Mouse (Mus musculus): Measurements from ENCODE around the gene Six3.

The Six3 gene

DNA sequence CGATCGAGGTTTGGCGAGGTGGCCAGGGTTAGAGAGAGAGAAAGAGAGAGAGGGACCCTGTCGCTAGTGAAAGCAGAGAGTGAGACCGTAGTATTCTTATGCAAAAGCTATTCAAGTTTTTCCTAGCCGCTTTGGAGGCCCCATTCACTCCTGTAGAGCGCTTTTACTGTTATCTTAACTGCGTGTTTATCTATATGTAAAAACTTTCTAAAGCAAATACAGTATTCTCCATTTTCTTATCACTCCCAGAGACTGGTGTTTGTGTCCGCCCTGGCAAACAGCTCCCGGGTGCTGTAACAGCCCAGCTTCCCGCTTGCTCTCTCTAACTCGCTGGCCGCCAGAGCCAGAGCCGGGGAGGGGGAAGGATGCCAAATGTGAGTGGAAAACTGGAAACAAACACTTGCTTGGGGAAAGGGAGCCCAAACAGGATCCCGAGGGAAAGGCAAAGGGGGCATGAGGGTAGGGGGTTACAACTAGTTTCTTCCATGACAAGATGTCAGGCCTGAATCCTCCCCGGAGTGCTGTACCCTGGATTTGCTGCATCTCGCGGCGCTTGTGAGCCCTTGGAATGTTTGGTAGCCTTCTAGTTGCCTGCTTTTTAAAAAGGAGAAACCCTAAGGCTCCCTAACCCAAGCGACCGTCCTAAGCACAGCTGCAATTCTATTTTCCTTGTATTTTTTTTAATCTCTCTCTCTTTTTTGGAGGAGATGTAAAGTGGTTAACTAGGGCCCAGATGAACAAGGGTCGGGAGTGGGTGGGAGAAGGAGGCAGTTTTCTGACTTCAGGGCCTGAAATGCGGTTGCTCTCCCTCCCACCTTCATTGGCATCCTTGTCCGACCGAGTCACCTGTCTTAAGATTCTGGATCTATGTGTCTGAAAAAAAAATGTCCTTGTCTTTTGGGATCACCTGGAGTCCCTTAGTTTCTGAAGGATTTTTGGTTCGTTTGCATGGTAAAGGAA lies 11.9 kb downstream of the Six3 start:
- DNase-seq (ENCODE audit: low read depth, low spot score): no peak

DNA sequence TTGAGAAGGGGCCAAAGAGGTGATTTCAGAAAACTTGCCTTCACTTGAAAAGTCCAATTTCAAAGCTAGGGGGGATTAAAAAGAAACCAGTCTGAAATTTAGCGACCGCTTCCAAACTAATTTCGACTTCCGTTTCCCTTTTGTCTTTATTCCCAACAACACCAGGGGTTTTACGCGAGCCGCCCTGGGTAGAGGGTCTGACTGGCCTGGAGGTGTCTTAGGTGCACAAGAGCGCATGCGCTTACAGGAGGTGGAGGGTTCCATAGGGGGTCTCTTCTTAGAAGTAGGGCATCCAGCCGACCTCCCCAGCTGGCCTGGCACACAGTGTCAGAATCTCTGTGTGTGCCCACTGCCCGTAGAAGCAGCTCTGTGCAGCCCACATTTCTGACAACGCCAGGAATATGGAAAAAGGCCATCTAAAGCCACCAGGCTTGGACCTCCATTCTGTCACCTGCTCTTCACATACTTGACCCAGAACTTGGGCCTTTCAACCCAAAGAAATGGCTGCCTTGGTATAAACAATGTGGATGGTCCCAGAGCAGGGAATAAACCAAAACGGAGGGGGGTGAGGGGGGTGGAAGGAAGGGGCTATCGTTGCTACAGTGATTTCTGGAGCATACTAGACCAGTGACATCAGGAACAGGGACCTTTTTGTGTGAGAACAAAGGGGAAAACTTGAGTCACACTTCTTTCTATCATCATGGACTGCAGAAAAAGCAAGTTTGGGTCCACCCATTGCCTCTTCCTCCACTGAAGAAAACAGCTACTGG lies 12.9 kb downstream of the Six3 start:
- no peak for DNase-seq (ENCODE audit: low read depth, low spot score)

DNA sequence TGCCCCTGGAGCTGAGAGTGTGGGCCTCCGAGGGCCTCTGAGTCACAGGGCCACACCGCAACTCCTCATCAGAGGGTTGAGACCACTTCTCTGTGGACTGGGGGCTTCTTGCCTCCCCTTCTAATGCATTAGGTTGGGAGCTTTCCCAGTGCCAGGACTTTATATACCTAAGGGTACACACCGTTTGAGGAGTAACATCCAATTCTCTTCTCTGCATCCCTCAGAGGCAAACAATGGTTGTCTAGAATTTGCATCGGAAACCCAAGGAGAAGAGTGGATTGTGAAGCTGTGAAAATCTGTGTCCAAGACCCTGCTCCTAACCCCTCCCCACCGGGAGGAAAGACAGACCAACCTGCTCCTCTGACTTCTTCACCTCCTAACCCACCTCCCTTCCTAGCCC lies 14.3 kb downstream of the Six3 start:
- DNase-seq (ENCODE audit: low read depth, low spot score): no peak

DNA sequence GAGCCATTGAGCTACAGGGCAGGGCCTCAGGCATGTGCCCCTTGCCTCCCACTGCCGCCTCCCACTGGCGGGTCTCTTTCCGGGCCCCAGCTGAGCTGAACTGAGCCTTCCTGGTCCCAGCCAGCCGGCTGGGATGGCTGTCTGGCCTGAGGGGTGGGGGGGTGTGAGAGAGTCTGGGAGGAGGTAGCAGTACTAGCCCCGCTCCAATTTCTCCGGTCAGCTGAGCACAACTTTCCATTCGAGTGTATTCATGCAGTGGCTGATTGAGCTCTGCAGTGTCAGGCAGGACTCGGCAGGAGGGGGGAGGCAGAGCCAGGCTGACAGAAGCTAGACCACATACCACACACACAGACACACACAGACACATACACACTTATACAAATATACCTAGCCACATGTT lies 15.4 kb downstream of the Six3 start:
- no peak for DNase-seq (ENCODE audit: low read depth, low spot score)

DNA sequence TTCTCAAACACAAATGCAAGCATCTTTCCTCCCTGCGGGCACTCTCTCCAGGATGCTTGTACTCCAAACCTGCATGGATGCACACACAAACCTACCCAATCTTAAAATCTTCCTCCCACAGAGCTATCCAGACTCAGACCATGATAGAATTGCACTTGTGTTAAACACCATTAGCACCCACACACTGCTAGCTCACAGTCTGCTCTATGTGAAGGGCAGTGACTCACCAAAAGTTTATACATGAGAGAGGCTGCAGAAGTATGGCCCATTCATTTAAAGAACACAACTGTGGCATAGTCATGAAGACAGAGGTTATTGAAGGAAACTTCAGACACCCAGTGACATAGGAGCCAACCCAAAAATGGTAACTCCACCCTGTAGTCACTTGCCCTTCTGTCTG lies 16.0 kb downstream of the Six3 start:
- peak; percentile 31 for DNase-seq (ENCODE audit: low read depth, low spot score)

DNA sequence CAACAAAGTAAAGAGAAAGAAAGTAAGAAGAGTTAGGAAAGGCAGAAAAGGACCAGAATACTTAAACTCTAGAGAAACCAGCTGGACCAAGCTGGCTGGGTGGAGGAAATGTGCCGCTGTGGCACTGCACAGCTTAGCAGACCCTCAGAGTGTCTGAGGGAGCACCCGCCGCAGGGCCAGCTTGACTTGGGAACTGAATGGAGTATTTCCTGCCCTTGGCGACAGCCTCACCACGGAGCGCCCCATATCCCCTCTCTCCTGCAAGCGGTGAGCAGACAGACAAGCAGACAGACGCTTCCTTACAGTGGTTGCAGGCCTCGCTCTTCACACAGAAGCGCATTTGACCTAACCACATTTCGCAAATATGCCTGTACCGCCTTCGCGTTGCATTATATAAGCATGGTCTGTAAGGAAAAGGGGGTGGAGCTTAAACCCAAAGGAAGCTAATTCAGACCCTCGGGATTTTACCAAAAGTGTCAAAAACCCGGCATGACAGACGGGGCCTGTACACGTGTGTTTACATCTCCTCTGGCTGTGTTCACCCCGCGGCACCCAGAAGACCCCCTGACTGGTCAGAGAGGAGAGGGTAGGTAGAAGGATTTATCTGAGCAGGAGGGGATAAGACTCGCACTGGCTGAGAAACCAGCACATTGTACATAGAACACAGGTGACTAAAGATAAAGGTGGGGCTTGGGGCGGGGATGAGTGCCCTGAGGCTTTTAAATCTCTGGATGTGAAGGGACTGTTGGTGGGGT lies 17.1 kb downstream of the Six3 start:
- DNase-seq (ENCODE audit: low read depth, low spot score): no peak

DNA sequence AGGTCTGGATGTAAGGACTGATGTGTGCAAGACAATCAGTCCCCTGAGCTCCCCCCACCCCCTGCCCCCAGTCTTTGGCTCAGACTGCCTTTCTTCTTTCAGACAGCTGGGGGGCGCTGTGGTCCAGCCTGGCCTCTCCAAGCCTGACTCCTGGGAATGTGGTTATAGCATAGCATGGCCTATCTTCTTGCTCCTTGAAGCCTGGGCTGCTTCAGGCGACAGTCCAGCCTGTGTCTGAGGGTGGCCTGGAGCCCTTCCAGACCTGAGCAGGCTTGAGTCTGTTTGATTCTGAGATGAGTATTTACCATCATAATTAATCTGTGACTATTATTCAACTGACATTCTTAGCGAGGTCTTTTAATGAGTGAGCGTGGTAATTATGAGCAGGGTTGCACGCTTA lies 17.7 kb downstream of the Six3 start:
- DNase-seq (ENCODE audit: low read depth, low spot score): no peak

DNA sequence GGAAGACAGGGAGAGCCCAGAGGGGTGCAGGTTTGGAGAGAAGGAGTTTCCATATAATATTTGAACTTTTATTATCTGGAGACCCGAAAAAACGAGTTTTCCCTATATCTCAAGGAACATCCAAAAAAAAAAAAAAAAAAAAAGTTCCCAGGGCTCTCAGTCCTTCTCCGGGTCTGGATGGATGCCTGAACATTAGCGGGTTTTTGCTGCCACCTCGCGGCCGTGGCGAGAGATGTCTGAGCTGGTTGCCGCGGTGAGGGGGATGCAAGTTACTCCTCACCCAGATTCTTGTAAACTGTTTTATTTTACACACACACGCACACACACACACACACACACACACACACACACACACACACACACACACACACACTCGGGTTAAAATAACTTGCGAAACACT lies 20.2 kb downstream of the Six3 start:
- DNase-seq (ENCODE audit: low read depth, low spot score): peak; percentile 77

DNA sequence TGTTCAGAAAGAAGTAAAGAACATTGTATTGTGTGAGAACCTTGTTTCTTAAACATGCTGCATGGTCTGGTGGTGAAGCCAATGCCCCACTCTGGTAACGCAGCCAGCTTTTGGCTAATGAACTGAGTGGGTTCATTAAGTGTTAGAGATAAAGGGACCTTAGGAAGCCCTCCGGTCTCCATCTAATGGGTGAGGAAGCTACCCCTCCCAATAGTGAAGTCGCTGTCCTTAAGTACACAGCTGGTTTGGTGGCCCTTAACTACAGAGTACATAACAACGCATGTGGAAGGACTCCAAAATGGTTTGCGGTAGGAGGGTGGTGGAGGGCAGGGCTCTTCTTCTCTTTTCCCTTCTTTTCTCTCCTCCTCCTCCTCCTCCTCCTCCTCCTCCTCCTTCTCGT lies 24.5 kb downstream of the Six3 start:
- no peak for DNase-seq (ENCODE audit: low read depth, low spot score)

DNA sequence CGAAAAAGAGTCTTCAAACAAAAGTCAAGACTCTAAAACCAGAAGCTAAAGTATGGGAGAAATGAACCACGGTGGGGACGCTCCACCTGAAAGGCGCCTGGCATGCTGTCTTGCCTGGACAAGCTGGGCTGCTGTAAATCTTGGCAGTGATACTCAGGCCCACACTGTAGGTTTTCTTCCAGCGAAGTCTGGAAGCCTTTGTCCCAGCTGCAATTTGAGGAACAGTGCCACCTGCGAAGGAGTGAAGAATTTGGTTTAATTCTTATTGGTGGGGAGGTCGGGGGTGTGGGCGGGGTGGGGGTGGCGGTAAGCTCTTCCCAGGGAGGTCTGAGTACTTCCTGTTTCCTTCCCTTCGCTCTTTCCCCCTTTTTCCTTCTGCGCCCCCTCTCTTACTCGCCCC lies 31.9 kb downstream of the Six3 start:
- peak; percentile 47 for DNase-seq (ENCODE audit: low read depth, low spot score)

DNA sequence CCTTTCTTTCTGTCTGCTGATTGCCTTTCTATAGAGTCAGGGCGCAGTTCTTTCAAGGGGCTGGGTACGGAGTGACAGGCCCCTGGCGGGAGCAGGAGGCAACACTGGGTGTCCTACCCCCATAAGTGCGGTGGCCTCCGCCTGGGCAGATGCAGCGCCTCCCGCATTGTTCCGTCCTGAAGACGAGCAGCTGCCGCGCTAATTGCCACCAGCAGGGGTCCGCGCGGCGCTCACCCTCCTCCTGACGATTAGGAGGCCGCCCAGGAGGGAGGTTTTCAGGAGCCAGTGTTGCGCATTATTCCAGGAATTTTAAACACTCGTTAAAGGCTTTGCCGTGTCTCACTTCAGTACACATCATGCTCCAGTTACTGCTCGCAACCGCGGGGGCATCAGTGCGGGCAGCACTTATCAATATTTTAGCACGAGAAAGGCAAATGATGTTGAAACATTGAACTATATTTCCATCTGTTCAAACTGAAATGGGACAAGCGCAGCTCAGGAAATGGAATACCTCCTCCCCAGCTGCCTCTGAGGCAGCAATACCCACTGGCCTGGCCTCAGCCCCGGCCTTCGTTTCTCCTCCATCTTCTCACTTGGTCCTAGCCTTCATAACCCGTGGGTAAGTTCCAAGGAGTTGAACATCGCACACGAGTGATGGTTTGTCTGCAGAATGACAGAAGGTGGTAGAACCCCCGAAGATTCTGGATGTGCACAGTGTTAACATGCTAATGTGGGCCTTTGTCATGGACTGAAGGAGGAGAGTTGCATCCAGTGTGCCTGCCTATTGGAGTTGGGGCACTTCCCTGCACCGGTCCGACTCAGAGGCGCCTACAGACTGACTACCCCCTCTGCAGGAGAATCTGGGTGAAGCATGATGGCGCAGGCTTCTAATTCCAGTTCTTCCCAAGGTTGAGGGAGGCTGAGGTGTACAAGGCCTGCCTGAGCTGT lies 32.6 kb downstream of the Six3 start:
- peak; percentile 33 for DNase-seq (ENCODE audit: low read depth, low spot score)

DNA sequence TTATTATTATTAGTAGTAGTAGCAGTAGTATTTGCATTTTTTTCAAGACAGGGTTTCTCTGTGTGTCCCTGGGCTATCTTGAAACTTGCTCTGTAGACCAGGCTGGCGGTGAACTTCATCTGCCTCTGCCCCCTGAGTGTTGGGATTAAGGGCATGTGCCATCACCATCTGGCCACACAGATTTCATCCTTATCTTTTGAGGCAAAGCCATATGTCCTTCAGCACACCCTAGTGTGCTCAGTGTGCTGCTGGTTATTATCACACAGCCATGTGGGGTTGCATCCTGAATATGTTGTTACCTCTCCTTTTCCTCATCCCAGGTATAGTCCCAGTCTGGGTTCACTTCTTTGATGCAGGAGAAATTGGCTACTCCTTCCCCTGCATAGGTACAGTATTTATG lies 46.6 kb downstream of the Six3 start:
- peak; percentile 46 for DNase-seq (ENCODE audit: low read depth, low spot score)

DNA sequence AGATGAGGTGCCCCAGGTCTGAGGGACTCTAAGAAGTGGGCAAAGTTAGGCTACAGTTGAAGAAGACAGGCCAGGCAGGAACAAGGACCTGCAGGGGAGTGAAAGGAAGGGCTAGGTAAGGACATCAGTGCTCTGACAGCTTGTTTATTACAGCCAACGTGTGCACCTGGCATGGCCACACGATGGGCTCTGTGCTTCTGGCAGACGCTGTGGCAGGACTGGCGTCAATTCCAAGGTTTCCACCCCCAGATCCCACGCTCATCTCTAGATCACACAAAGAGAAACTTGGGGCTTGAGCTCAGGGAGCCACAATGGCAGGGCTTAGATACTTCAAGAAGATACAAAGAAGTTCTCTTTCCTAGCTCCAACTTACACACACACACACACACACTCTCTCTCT lies 48.1 kb downstream of the Six3 start:
- peak; percentile 11 for DNase-seq (ENCODE audit: low read depth, low spot score)

DNA sequence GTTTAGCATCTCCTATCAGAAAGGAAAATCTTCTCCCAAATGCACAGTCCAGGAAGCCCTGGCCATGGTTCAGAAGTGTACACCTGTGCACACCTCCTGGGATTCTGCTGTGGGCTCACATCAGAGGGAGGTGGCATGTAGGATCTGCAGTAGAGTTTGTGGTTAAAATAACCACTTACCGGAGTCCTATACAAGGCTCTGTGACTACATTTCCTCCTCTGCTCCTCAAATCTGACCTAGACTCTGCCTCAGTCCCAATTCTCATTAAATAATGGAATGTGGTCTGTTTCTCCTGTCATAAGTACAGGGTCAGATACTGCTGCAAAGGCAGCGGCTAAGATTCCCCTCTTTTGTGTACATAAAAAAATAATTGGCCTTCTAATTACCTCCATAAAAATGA lies 50.8 kb downstream of the Six3 start:
- no peak for DNase-seq (ENCODE audit: low read depth, low spot score)

DNA sequence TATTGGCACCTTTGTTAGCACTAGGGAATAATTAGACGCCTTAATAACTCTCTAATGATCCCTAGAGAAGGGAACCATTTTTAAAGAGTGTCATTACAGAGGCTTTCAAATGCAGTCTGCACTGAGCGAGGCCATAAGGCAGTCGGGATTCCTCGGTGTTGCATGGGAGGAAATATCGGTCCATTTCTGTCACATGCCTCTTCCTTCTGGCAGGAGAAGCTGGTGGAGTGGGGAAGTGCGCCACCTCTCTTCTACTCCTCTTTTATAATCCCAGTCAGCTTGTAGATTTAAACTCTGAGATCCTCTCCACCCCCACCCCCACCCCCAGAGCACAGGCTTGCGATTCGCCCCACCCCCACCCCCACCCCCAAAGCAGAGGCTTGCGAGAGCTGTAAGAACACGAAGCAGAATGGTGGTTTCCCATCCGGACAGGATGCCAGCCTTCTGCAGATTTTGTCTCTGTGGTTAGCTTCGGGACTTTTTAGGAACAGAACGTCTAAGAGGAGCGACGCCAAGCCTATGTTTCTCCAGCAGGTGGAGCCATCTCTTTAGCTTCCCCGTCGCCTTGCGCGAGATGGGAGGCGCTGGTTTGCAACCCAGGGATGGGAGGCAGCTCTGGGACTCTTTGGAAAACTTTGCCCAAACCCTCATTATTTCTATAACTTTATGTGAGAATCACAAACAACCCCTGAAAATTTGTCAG lies 51.4 kb downstream of the Six3 start:
- peak; percentile 88 for DNase-seq (ENCODE audit: low read depth, low spot score)
